Mouse (Mus musculus) midbrain, embryonic 14.5 days (tissue): ENCODE data around the gene Sbsn. TPM values are rescaled to one million over a fixed set of nuclear protein-coding genes. Genes with fewer than 3 reads are reported as not detected.

Source experiments
- ATAC-seq: fragments of 200-750 bp; cut with Nextera tagmentation; 2 replicates; pipeline ENCODE4 v1.8.0; 2017; ENCODE audit warnings: moderate number of reproducible peaks, moderate library complexity; ENCODE audit not compliant: low FRiP score, low TSS enrichment
- DNase-seq: peaks from one replicate; pipeline ENCODE4 v3.0.0-alpha.2; 2015
- H3K27ac ChIP-seq: fragments of 300-500 bp; sonication (generic); replicated peaks from 2 replicates; pipeline ENCODE4 v1.5.1; 2014; ENCODE audit warnings: mild to moderate bottlenecking, low read depth, low read length, moderate library complexity
- H3K27me3 ChIP-seq: fragments of 300-500 bp; sonication (generic); 2 replicates; pipeline ENCODE4 v1.6.1; 2014; ENCODE audit warnings: low read length, control low read depth, mixed read lengths; ENCODE audit not compliant: control insufficient read depth, insufficient read depth
- H3K36me3 ChIP-seq: fragments of 300-500 bp; sonication (generic); 2 replicates; pipeline ENCODE4 v1.6.1; 2014; ENCODE audit warnings: low read length, control low read depth; ENCODE audit not compliant: control insufficient read depth, insufficient read depth
- H3K4me1 ChIP-seq: fragments of 300-500 bp; sonication (generic); 2 replicates; pipeline ENCODE4 v1.6.1; 2014; ENCODE audit warnings: mild to moderate bottlenecking, antibody characterized with exemption, low read length, control low read depth; ENCODE audit not compliant: control insufficient read depth, insufficient read depth
- H3K4me2 ChIP-seq: fragments of 300-500 bp; sonication (generic); 2 replicates; pipeline ENCODE4 v1.6.1; 2014; ENCODE audit warnings: mild to moderate bottlenecking, low read length, moderate library complexity
- H3K4me3 ChIP-seq: fragments of 300-500 bp; sonication (generic); replicated peaks from 2 replicates; pipeline ENCODE4 v1.5.1; 2014; ENCODE audit warnings: low read depth, low read length
- H3K9ac ChIP-seq: fragments of 300-500 bp; sonication (generic); replicated peaks from 2 replicates; pipeline ENCODE4 v1.6.1; 2014; ENCODE audit warnings: mild to moderate bottlenecking, low read length, moderate library complexity
- H3K9me3 ChIP-seq: fragments of 300-500 bp; sonication (generic); 2 replicates; pipeline ENCODE4 v1.6.1; 2016; ENCODE audit warnings: low read length, control low read depth, mixed read lengths; ENCODE audit not compliant: control insufficient read depth
- WGBS: fragments of 180-500 bp; shearing (Covaris S2); extraction: QIAGEN DNeasy Blood & Tissue Kit; methylation state at CpG from one replicate; pipeline ENCODE4 v1.1.7; 2014; 5-methylcytosine and 5-hydroxymethylcytosine counted together
- polyA plus RNA-seq: library from polyadenylated mRNA; unstranded; fragments of >200 nt; fragmentation: Nextera tagmentation; extraction: Ambion mirVana; gene quantifications from 2 replicates; pipeline ENCODE4 v1.2.1, GENCODE M21; 2014

Gene Sbsn
- polyA plus RNA-seq, 1 experiment from 2014 or later, result 0.82 TPM

- H3K9ac ChIP-seq, result no peak overlapping the region
- peak; percentile 23 for DNase-seq
- H3K27me3 ChIP-seq, result no peaks in the 10 kb centered on the region
- 59% methylated on average over 4 of the region's 4 CpGs for WGBS
- peaks cover 9% of the 10 kb centered on the region; the same call in 1 of the 2 replicates for H3K36me3 ChIP-seq
- H3K27ac ChIP-seq, result no peak overlapping the region
- no peaks in the 10 kb centered on the region for H3K9me3 ChIP-seq
- H3K4me1 ChIP-seq, result no peaks in the 10 kb centered on the region
- H3K4me3 ChIP-seq, result no peak overlapping the region
- no peak overlapping the region for H3K4me2 ChIP-seq
- ATAC-seq, result no peak
Observed at GRCm38 (mm10) chr7:30744022-30744598, 7.2 kb upstream of the Sbsn start.

GRCm38 (mm10) chr7:30747525-30748204 is 3.6 kb upstream of the Sbsn start:
- H3K9me3 ChIP-seq, result no peaks in the 10 kb centered on the region
- H3K4me2 ChIP-seq, result no peak overlapping the region
- H3K4me1 ChIP-seq, result no peaks in the 10 kb centered on the region
- no peak overlapping the region for H3K27ac ChIP-seq
- no peak overlapping the region for H3K9ac ChIP-seq
- no peaks in the 10 kb centered on the region for H3K36me3 ChIP-seq
- no peak overlapping the region for H3K4me3 ChIP-seq
- 87% methylated on average over 7 of the region's 7 CpGs for WGBS
- no peak for ATAC-seq
- H3K27me3 ChIP-seq, result no peaks in the 10 kb centered on the region
- DNase-seq, result no peak

GRCm38 (mm10) chr7:30749824-30750606 is 1.3 kb upstream of the Sbsn start:
- no peak for ATAC-seq
- H3K9ac ChIP-seq, result no peak overlapping the region

GRCm38 (mm10) chr7:30757001-30757400 is 5.7 kb downstream of the Sbsn start:
- Histone ChIP-seq H3K4me1 (no peaks in the 10 kb centered on the region), H3K36me3 (peaks cover 20% of the 10 kb centered on the region), H3K27ac (no peak overlapping the region), H3K4me2 (no peak overlapping the region), H3K9me3 (0 out of 2 replicates have a peak, but pooled peaks cover 5% of the 10 kb centered on the region), H3K4me3 (no peak overlapping the region), H3K9ac (no peak overlapping the region), H3K27me3 (no peaks in the 10 kb centered on the region)
- DNase-seq (no peak), ATAC-seq (no peak)
- 85% methylated on average over 3 of the region's 3 CpGs for WGBS

More at GRCm38 (mm10) chr7:30749824-30750606, 1.3 kb upstream of the Sbsn start:
- Histone ChIP-seq H3K4me3 (no peak overlapping the region), H3K9me3 (0 out of 2 replicates have a peak, but pooled peaks cover 5% of the 10 kb centered on the region), H3K4me2 (no peak overlapping the region), H3K4me1 (no peaks in the 10 kb centered on the region), H3K27me3 (no peaks in the 10 kb centered on the region), H3K27ac (no peak overlapping the region), H3K36me3 (peaks cover 3% of the 10 kb centered on the region)
- 90% methylated on average over 13 of the region's 13 CpGs for WGBS
- DNase-seq, result no peak

- Histone ChIP-seq H3K27ac (no peak overlapping the region), H3K9me3 (0 out of 2 replicates have a peak, but pooled peaks cover 5% of the 10 kb centered on the region), H3K4me3 (no peak overlapping the region), H3K4me2 (no peak overlapping the region), H3K9ac (no peak overlapping the region), H3K36me3 (peaks cover 20% of the 10 kb centered on the region), H3K4me1 (no peaks in the 10 kb centered on the region), H3K27me3 (no peaks in the 10 kb centered on the region)
- ATAC-seq (no peak), DNase-seq (peak; percentile 66)
- WGBS, result 39% methylated on average over 4 of the region's 4 CpGs
Observed at GRCm38 (mm10) chr7:30758853-30759252, 7.6 kb downstream of the Sbsn start.

- H3K9ac ChIP-seq, result no peak overlapping the region
- WGBS, result 81% methylated on average over 4 of the region's 4 CpGs
- H3K27me3 ChIP-seq, result no peaks in the 10 kb centered on the region
- H3K27ac ChIP-seq, result no peak overlapping the region
- H3K4me2 ChIP-seq, result no peak overlapping the region
- H3K36me3 ChIP-seq, result no peaks in the 10 kb centered on the region
- H3K4me1 ChIP-seq, result no peaks in the 10 kb centered on the region
- no peaks in the 10 kb centered on the region for H3K9me3 ChIP-seq
- ATAC-seq, result no peak
- no peak overlapping the region for H3K4me3 ChIP-seq
- no peak for DNase-seq
Observed at GRCm38 (mm10) chr7:30761769-30762352, 10.6 kb downstream of the Sbsn start.

GRCm38 (mm10) chr7:30763456-30763855 is 12.2 kb downstream of the Sbsn start, which contains the start of gene Dmkn:
Dmkn (plus strand) TSS chr7:30763756.
- ATAC-seq (no peak), DNase-seq (no peak)
- Histone ChIP-seq H3K27ac (no peak within 1 kb of the TSS), H3K4me2 (no peak within 1 kb of the TSS), H3K36me3 (no peaks in the 10 kb centered on the region), H3K9ac (no peak within 1 kb of the TSS), H3K4me1 (no peaks in the 10 kb centered on the region), H3K27me3 (no peaks in the 10 kb centered on the region), H3K4me3 (no peak within 1 kb of the TSS), H3K9me3 (no peaks in the 10 kb centered on the region)
- WGBS, result 50% methylated on average over 5 of the region's 5 CpGs

- DNase-seq (peak; percentile 19), ATAC-seq (no peak)
- H3K4me2 ChIP-seq, result no peak overlapping the region
- no peak overlapping the region for H3K9ac ChIP-seq
- no peak overlapping the region for H3K27ac ChIP-seq
- no peaks in the 10 kb centered on the region for H3K27me3 ChIP-seq
- H3K36me3 ChIP-seq, result no peaks in the 10 kb centered on the region
- whole genome bisulfite sequencing, result 35% methylated on average over 11 of the region's 11 CpGs
- H3K4me1 ChIP-seq, result no peaks in the 10 kb centered on the region
- H3K9me3 ChIP-seq, result no peaks in the 10 kb centered on the region
- no peak overlapping the region for H3K4me3 ChIP-seq
Observed at GRCm38 (mm10) chr7:30765173-30765572, 13.9 kb downstream of the Sbsn start.
